Comparison of ENCODE assay signal across 26 mouse cellular contexts in the genomic region with DNA sequence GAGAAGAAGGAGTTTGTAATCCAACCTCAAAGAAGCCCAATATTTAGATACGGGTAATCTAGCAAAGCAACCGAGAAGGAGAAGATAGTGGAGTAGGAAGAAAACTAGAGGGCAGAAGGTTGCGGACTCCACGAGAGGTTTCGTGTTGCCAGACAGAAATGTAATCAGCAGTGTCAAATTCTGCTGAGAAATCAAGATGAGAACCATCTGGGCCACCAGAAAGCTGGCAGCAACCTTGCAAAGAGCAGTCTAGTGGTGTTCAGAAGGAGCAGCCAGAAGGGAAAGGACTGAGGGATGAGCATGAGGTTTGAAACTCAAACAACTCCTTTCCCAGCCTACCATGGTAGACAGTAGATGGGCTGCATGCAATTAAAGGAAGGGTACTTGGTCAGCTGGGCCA.
A peak's percentile ranks its signal among the peaks of the same experiment; 100 is the strongest.
DNase-seq lines count a peak whose midpoint lies in the region; ATAC-seq and TF ChIP-seq lines count a peak whose summit lies in the region.
"Had no signal": no experiment of that assay in that cellular context is flagged by ENCODE, and none has a peak within 500 bp of the region (broad histone marks: within the 10 kb centered on the region; RNA-seq: fewer than 3 reads in every experiment).

No protein-coding gene starts in this region.

- WGBS in lung, embryonic 14.5 days = 40% methylated on average over 5 of the region's 5 CpGs
- whole genome bisulfite sequencing in lung, adult 2 months = 53% methylated on average over 5 of the region's 5 CpGs

- no peak overlapping the region for H3K4me2 ChIP-seq in lung, embryonic 14.5 days
- H3K4me2 ChIP-seq: embryonic facial prominence, embryonic 12.5 days; forebrain, embryonic 12.5 days; forebrain, embryonic 15.5 days; heart, embryonic 12.5 days; heart, embryonic 15.5 days; hindbrain, embryonic 13.5 days; intestine, embryonic 15.5 days had no signal

- H3K4me3 ChIP-seq in lung, embryonic 14.5 days (ENCODE audit: low read depth, low read length) = no peak overlapping the region
- H3K4me3 ChIP-seq in lung, adult 2 months (replicated peaks; ENCODE audit: extremely low read depth, low read depth, low read length) = no peak overlapping the region
- no peak overlapping the region for H3K4me3 ChIP-seq in layer of hippocampus, adult 2 months
- H3K4me3 ChIP-seq: embryonic facial prominence, embryonic 12.5 days; erythroblast, embryonic 14.5 days; forebrain, embryonic 12.5 days; forebrain, embryonic 15.5 days; heart, embryonic 12.5 days; heart, embryonic 15.5 days; hindbrain, embryonic 10.5 days; hindbrain, embryonic 13.5 days; intestine, embryonic 15.5 days had no signal

- no peaks in the 10 kb centered on the region for H3K9me3 ChIP-seq in lung, embryonic 14.5 days (ENCODE audit: low read depth, low read length)
- H3K9me3 ChIP-seq: embryonic facial prominence, embryonic 12.5 days; forebrain, embryonic 12.5 days; forebrain, embryonic 15.5 days; heart, embryonic 12.5 days; heart, embryonic 15.5 days; hindbrain, embryonic 10.5 days; hindbrain, embryonic 13.5 days; intestine, embryonic 15.5 days had no signal

- ATAC-seq in lung, embryonic 14.5 days (ENCODE audit: insufficient read depth) = no peak
- ATAC-seq: CD4-positive, CD25-positive, alpha-beta regulatory T cell, adult 4 months; forebrain, embryonic 15.5 days; hindbrain, embryonic 16.5 days; intestine, embryonic 15.5 days had no signal

- no peak for TF ChIP-seq CTCF in lung, embryonic 14.5 days (IDR thresholded peaks at IDR 0.05; ENCODE audit: low read depth)
- no peak for TF ChIP-seq CTCF in lung, adult 2 months (IDR thresholded peaks at IDR 0.05; ENCODE audit: insufficient read depth, low read length)
- TF ChIP-seq CTCF in layer of hippocampus, adult 2 months (conservative IDR thresholded peaks at IDR 0.05) = no peak

- no peak overlapping the region for H3K27ac ChIP-seq in lung, embryonic 14.5 days (ENCODE audit: low read depth)
- H3K27ac ChIP-seq in layer of hippocampus, adult 2 months = no peak overlapping the region
- H3K27ac ChIP-seq: embryonic facial prominence, embryonic 12.5 days; forebrain, embryonic 12.5 days; forebrain, embryonic 15.5 days; heart, embryonic 15.5 days; hindbrain, embryonic 10.5 days; hindbrain, embryonic 13.5 days; intestine, embryonic 15.5 days had no signal

- H3K4me1 ChIP-seq in lung, embryonic 14.5 days (ENCODE audit: insufficient read depth) = no peaks in the 10 kb centered on the region
- H3K4me1 ChIP-seq in lung, adult 2 months (ENCODE audit: control insufficient read depth, insufficient read depth, low read length) = no peaks in the 10 kb centered on the region
- H3K4me1 ChIP-seq: embryonic facial prominence, embryonic 12.5 days; forebrain, embryonic 12.5 days; forebrain, embryonic 15.5 days; heart, embryonic 12.5 days; heart, embryonic 15.5 days; hindbrain, embryonic 10.5 days; hindbrain, embryonic 13.5 days; intestine, embryonic 15.5 days had no signal

- no peaks in the 10 kb centered on the region for H3K27me3 ChIP-seq in lung, embryonic 14.5 days (ENCODE audit: insufficient read depth, low read length)
- H3K27me3 ChIP-seq: embryonic facial prominence, embryonic 12.5 days; forebrain, embryonic 12.5 days; forebrain, embryonic 15.5 days; heart, embryonic 12.5 days; heart, embryonic 15.5 days; hindbrain, embryonic 13.5 days; intestine, embryonic 15.5 days had no signal

- peak; percentile 7 to 11 for DNase-seq in cerebellum, postnatal 14 days
- DNase-seq in cerebellum, adult 8-10 months = no peak
- DNase-seq in lung, embryonic 14.5 days = peak; percentile 64
- DNase-seq in lung, adult 2 months = no peak
- peak; percentile 10 for DNase-seq in brain, adult 2 months (ENCODE audit: low read depth, low spot score)
- peak; percentile 27 for DNase-seq in lung, postnatal 36 days
- no peak for DNase-seq in layer of hippocampus, adult 2 months (ENCODE audit: low spot score in 2 of 2)
- DNase-seq: adrenal gland, adult 2 months; adrenal gland, postnatal 14 days; cerebellum, adult 11-12 months; cerebellum, adult 9-10 months; gastrocnemius, postnatal 14 days; heart, adult 11 months; heart, postnatal 10 days; heart, postnatal 36 days had no signal

- no peak for TF ChIP-seq POLR2A in lung, adult 2 months (IDR thresholded peaks at IDR 0.05; ENCODE audit: borderline replicate concordance, extremely low read depth, low read depth, low read length)

- no peaks in the 10 kb centered on the region for H3K36me3 ChIP-seq in lung, embryonic 14.5 days (ENCODE audit: insufficient read depth)
- H3K36me3 ChIP-seq: embryonic facial prominence, embryonic 12.5 days; forebrain, embryonic 12.5 days; forebrain, embryonic 15.5 days; heart, embryonic 12.5 days; heart, embryonic 15.5 days; hindbrain, embryonic 10.5 days; hindbrain, embryonic 13.5 days; intestine, embryonic 15.5 days had no signal

- H3K9ac ChIP-seq in lung, embryonic 14.5 days = no peak overlapping the region
- H3K9ac ChIP-seq: embryonic facial prominence, embryonic 12.5 days; forebrain, embryonic 12.5 days; forebrain, embryonic 15.5 days; heart, embryonic 12.5 days; heart, embryonic 15.5 days; hindbrain, embryonic 13.5 days; intestine, embryonic 15.5 days had no signal

Comparison
In these comparisons a context has a peak if more than half of its experiments do, and no peak if none do; other contexts are left out.
1. DNase-seq: peak in cerebellum, postnatal 14 days (2 of 2), lung, embryonic 14.5 days (single experiment), brain, adult 2 months (single experiment) and lung, postnatal 36 days (single experiment); none in cerebellum, adult 8-10 months (single experiment), lung, adult 2 months (single experiment) and layer of hippocampus, adult 2 months (0 of 2).